Mouse (Mus musculus): Measurements from ENCODE around the gene Psmd4. TPM values are rescaled to one million over a fixed set of nuclear protein-coding genes. Genes with fewer than 3 reads are reported as not detected.

Psmd4 gene
- total and polyA plus RNA-seq, 3 experiments = 258 to 332 (median 284) TPM

GRCm38 (mm10) chr3:95015337-95015872 lies 27.0 kb downstream of the Psmd4 start, which contains the start of gene Zfp687 (continued):
- TF ChIP-seq JUND (conservative IDR thresholded peaks at IDR 0.05; ENCODE audit: low read depth, low read length) (no peak), MAZ (IDR thresholded peaks at IDR 0.05; ENCODE audit: low read depth, low read length) (peak; percentile 97), ELF1 (IDR thresholded peaks at IDR 0.05; ENCODE audit: low read depth, low read length) (peak; percentile 91), ETS1 (conservative IDR thresholded peaks at IDR 0.05; ENCODE audit: low read depth, low read length) (no peak), TCF12 (IDR thresholded peaks at IDR 0.05; ENCODE audit: low read depth, low read length) (no peak)

GRCm38 (mm10) chr3:95014428-95015151 lies 27.8 kb downstream of the Psmd4 start:
- Histone ChIP-seq H3K9me3 (replicated peaks; ENCODE audit: low read length) (no peaks in the 10 kb centered on the region), H3K27me3 (replicated peaks) (no peaks in the 10 kb centered on the region), H3K4me2 (ENCODE audit: insufficient read depth, low read depth, poor library complexity, severe bottlenecking) (peak overlapping the region; percentile 82), H3K79me2 (replicated peaks; ENCODE audit: control insufficient read depth, extremely low read depth, insufficient read depth, poor library complexity, severe bottlenecking) (peaks cover 9% of the 10 kb centered on the region), H3K4me1 (ENCODE audit: control insufficient read depth in 1 of 2, insufficient read depth in 2 of 2) (peaks cover 2 to 33% of the 10 kb centered on the region in 2 experiments; a peak in 2 of 4 replicates), H3K4me3 (replicated peaks in 1 of 3; ENCODE audit: low read depth in 2 of 3, low read length in 2 of 3, poor library complexity in 1 of 3) (peak overlapping the region; percentile 68 to 86 (median 83)), H3K36me3 (replicated peaks in 1 of 2; ENCODE audit: control insufficient read depth in 1 of 2, insufficient read depth in 1 of 2, low read length in 1 of 2) (peaks cover 24 to 38% of the 10 kb centered on the region in 2 experiments), H3K9ac (ENCODE audit: insufficient read depth, low read depth) (peak overlapping the region; percentile 60), H3K27ac (ENCODE audit: insufficient read depth, low read depth) (0 out of 2 replicates have a peak overlapping the region, but pooled peaks have one; percentile 1)
- TF ChIP-seq SIN3A (IDR thresholded peaks at IDR 0.05; ENCODE audit: low read length) (peak; percentile 2), TCF12 (IDR thresholded peaks at IDR 0.05; ENCODE audit: low read depth, low read length) (0 out of 2 replicates have a peak, but pooled peaks have one; percentile 8), HCFC1 (IDR thresholded peaks at IDR 0.05; ENCODE audit: low read depth, low read length) (no peak)
- in situ Hi-C loops (cut with MboI; ENCODE audit: low pct_ligation_motif_present, low pct_unique_long_range_greater_than_20kb, low sequenced_read_pairs) = loop anchor here (5.0 kb wide), 1 partner anchor 57 kb away; no protein-coding TSS in a partner anchor
- dilution Hi-C loops (cut with MboI; ENCODE audit: extremely low pct_ligation_motif_present, extremely low pct_unique_long_range_greater_than_20kb, low sequenced_read_pairs) = no loop called here
- peak; percentile 37 for DNase-seq (ENCODE audit: extremely low read depth)

- Histone ChIP-seq H3K4me2 (ENCODE audit: insufficient read depth, low read depth, poor library complexity, severe bottlenecking) (peak overlapping the region; percentile 82), H3K79me2 (replicated peaks; ENCODE audit: control insufficient read depth, extremely low read depth, insufficient read depth, poor library complexity, severe bottlenecking) (peaks cover 9% of the 10 kb centered on the region), H3K9me3 (replicated peaks; ENCODE audit: low read length) (no peaks in the 10 kb centered on the region), H3K27ac (ENCODE audit: insufficient read depth, low read depth) (no peak overlapping the region), H3K9ac (ENCODE audit: insufficient read depth, low read depth) (peak overlapping the region; percentile 60), H3K27me3 (replicated peaks) (no peaks in the 10 kb centered on the region), H3K4me1 (ENCODE audit: control insufficient read depth in 1 of 2, insufficient read depth in 2 of 2) (peaks cover 2 to 40% of the 10 kb centered on the region in 2 experiments; a peak in 2 of 4 replicates), H3K36me3 (replicated peaks in 1 of 2; ENCODE audit: control insufficient read depth in 1 of 2, insufficient read depth in 1 of 2, low read length in 1 of 2) (peaks cover 32 to 44% of the 10 kb centered on the region in 2 experiments), H3K4me3 (replicated peaks in 1 of 3; ENCODE audit: low read depth in 2 of 3, low read length in 2 of 3, poor library complexity in 1 of 3) (peak overlapping the region; percentile 68 to 86 (median 83))
- no peak for TF ChIP-seq SMC3 (IDR thresholded peaks at IDR 0.05; ENCODE audit: low read depth, low read length)
- TF ChIP-seq TCF12 (IDR thresholded peaks at IDR 0.05; ENCODE audit: low read depth, low read length) = no peak
- no peak for TF ChIP-seq ELF1 (IDR thresholded peaks at IDR 0.05; ENCODE audit: low read depth, low read length)
- TF ChIP-seq MAZ (IDR thresholded peaks at IDR 0.05; ENCODE audit: low read depth, low read length) = no peak
- TF ChIP-seq IRF4 (IDR thresholded peaks at IDR 0.05; ENCODE audit: low read depth, low read length) = no peak
- no peak for TF ChIP-seq RAD21 (IDR thresholded peaks at IDR 0.05; ENCODE audit: low read depth, low read length)
- TF ChIP-seq POLR2A (IDR thresholded peaks at IDR 0.05; ENCODE audit: low read depth, low read length) = no peak
- TF ChIP-seq ZMIZ1 (IDR thresholded peaks at IDR 0.05; ENCODE audit: low read depth, low read length) = no peak
- no peak for TF ChIP-seq ETS1 (conservative IDR thresholded peaks at IDR 0.05; ENCODE audit: low read depth, low read length)
- TF ChIP-seq ZKSCAN1 (IDR thresholded peaks at IDR 0.05; ENCODE audit: borderline replicate concordance, low read depth, low read length) = no peak
- 0 out of 2 replicates have a peak, but pooled peaks have one; percentile 15 for TF ChIP-seq SIN3A (IDR thresholded peaks at IDR 0.05; ENCODE audit: low read length)
- no peak for TF ChIP-seq HCFC1 (IDR thresholded peaks at IDR 0.05; ENCODE audit: low read depth, low read length)
- TF ChIP-seq NELFE (IDR thresholded peaks at IDR 0.05; ENCODE audit: low read depth, low read length) = no peak
- no peak for TF ChIP-seq MYC (IDR thresholded peaks at IDR 0.05; ENCODE audit: low read depth, low read length)
- no peak for TF ChIP-seq ZNF384 (IDR thresholded peaks at IDR 0.05; ENCODE audit: low read depth, low read length)
- TF ChIP-seq CHD1 (IDR thresholded peaks at IDR 0.05; ENCODE audit: low read depth, low read length) = 0 out of 2 replicates have a peak, but pooled peaks have one; percentile 49
- TF ChIP-seq EP300 (IDR thresholded peaks at IDR 0.05; ENCODE audit: low read length) = no peak
- TF ChIP-seq JUN (IDR thresholded peaks at IDR 0.05; ENCODE audit: insufficient read depth, low read depth, low read length) = no peak
- no peak for DNase-seq (ENCODE audit: extremely low read depth)
- dilution Hi-C loops (cut with MboI; ENCODE audit: extremely low pct_ligation_motif_present, extremely low pct_unique_long_range_greater_than_20kb, low sequenced_read_pairs) = no loop called here
- in situ Hi-C loops (cut with MboI; ENCODE audit: low pct_ligation_motif_present, low pct_unique_long_range_greater_than_20kb, low sequenced_read_pairs) = loop anchor here (5.0 kb wide), 1 partner anchor 57 kb away; no protein-coding TSS in a partner anchor
Observed at GRCm38 (mm10) chr3:95013699-95014427, 28.6 kb downstream of the Psmd4 start.
